Mouse (Mus musculus) embryonic fibroblast, embryonic 13.5 days (primary cell): ENCODE results near the gene Ino80e.

Source experiments
- CTCF ChIP-seq: IDR thresholded peaks from 2 replicates; pipeline ENCODE4 v1.5.1; 2011; ENCODE audit warnings: mild to moderate bottlenecking, control low read depth, low read length, moderate library complexity, borderline replicate concordance; ENCODE audit not compliant: insufficient read depth
- POLR2A ChIP-seq: IDR thresholded peaks from 2 replicates; pipeline ENCODE4 v1.6.1; 2011; ENCODE audit warnings: low read depth, mild to moderate bottlenecking, control low read depth, low read length, moderate library complexity

DNA sequence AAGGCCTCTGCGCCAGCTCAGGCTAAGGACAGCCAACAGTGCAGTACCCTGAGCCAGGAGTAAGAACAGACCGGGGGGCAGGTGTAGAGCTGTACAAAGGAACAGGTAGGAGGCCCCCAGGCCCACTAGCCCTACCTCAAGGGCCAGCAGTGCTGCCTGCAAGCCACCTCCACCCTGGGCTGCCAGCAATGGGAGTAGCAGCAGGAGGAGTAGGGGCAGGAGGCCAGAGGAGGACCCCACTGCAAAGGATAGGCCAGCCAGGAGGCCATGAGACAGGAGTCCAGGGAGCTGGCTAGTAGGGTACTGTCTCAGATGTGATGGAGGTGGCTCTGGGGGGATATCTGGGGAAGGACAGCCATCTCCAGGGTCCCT lies 8.3 kb upstream of the Ino80e start:
- no peak for TF ChIP-seq CTCF
- TF ChIP-seq POLR2A: no peak
